ENCODE assay signal across 9 mouse cellular contexts in genomic region chr19:14588221-14589123, GRCm38 (mm10). TPM values are rescaled to one million over a fixed set of nuclear protein-coding genes. Genes with fewer than 3 reads are reported as not detected.
A peak's percentile ranks its signal among the peaks of the same experiment; 100 is the strongest.
DNase-seq lines count a peak whose midpoint lies in the region; ATAC-seq and TF ChIP-seq lines count a peak whose summit lies in the region.
"Had no signal": no experiment of that assay in that cellular context is flagged by ENCODE, and none has a peak within 500 bp of the region (broad histone marks: within the 10 kb centered on the region; RNA-seq: fewer than 3 reads in every experiment).

No protein-coding gene starts in this region.

- ATAC-seq in embryonic facial prominence, embryonic 11.5 days (replicated peaks; ENCODE audit: insufficient number of reproducible peaks, low FRiP score, low TSS enrichment, low read depth), result no peak
- peak; percentile 82 for ATAC-seq in kidney, embryonic 16.5 days (ENCODE audit: low FRiP score, low TSS enrichment)
- no peak for ATAC-seq in liver, postnatal 0 days
- ATAC-seq in erythroblast, adult 5-6 weeks (replicated peaks; ENCODE audit: low FRiP score, poor library complexity, severe bottlenecking), result no peak

- H3K36me3 ChIP-seq in embryonic facial prominence, embryonic 11.5 days (replicated peaks; ENCODE audit: control insufficient read depth, insufficient read depth, low read depth, low read length), result no peaks in the 10 kb centered on the region
- no peaks in the 10 kb centered on the region; the same call in 1 of the 2 replicates for H3K36me3 ChIP-seq in kidney, embryonic 16.5 days (ENCODE audit: insufficient read depth, low read length)
- 0 out of 2 replicates have a peak, but pooled peaks cover 9% of the 10 kb centered on the region for H3K36me3 ChIP-seq in liver, postnatal 0 days (replicated peaks; ENCODE audit: insufficient read depth, low read length)

- TF ChIP-seq CTCF in liver, postnatal 0 days (IDR thresholded peaks at IDR 0.05; ENCODE audit: low read depth), result no peak

- peak; percentile 45 for DNase-seq in retina, postnatal 1 day
- DNase-seq in retina, embryonic 14.5 days (ENCODE audit: low spot score), result no peak
- DNase-seq in embryonic facial prominence, embryonic 11.5 days (ENCODE audit: low spot score), result peak; percentile 56
- peak; percentile 48 for DNase-seq in thymus, postnatal 14 days
- DNase-seq in neural tube, embryonic 10.5 days (ENCODE audit: extremely low spot score, low spot score), result no peak
- DNase-seq in liver, postnatal 0 days, result no peak
- DNase-seq: liver had no signal

- no peak overlapping the region for H3K4me3 ChIP-seq in embryonic facial prominence, embryonic 11.5 days (ENCODE audit: low read depth, low read length)
- H3K4me3 ChIP-seq in kidney, embryonic 16.5 days (ENCODE audit: low read length), result no peak overlapping the region
- no peak overlapping the region for H3K4me3 ChIP-seq in liver, postnatal 0 days (ENCODE audit: low read depth, low read length)

- no peaks in the 10 kb centered on the region; the same call in 1 of the 2 replicates for H3K4me1 ChIP-seq in embryonic facial prominence, embryonic 11.5 days (ENCODE audit: control insufficient read depth, insufficient read depth, low read length)
- H3K4me1 ChIP-seq in kidney, embryonic 16.5 days (ENCODE audit: insufficient read depth, low read length), result peaks cover 47% of the 10 kb centered on the region
- H3K4me1 ChIP-seq in liver, postnatal 0 days (ENCODE audit: insufficient read depth), result peaks cover 12% of the 10 kb centered on the region; the same call in 1 of the 2 replicates

- no peak overlapping the region for H3K27ac ChIP-seq in embryonic facial prominence, embryonic 11.5 days (replicated peaks; ENCODE audit: low read depth, low read length)
- peak overlapping the region; percentile 68 for H3K27ac ChIP-seq in kidney, embryonic 16.5 days (ENCODE audit: low read length)
- no peak overlapping the region for H3K27ac ChIP-seq in liver, postnatal 0 days (ENCODE audit: low read depth)

- no peak for TF ChIP-seq EP300 in liver, postnatal 0 days (IDR thresholded peaks at IDR 0.05; ENCODE audit: low read depth)

- no peak overlapping the region for H3K9ac ChIP-seq in embryonic facial prominence, embryonic 11.5 days (replicated peaks; ENCODE audit: low read length)
- no peak overlapping the region; the same call in 1 of the 2 replicates for H3K9ac ChIP-seq in kidney, embryonic 16.5 days (replicated peaks; ENCODE audit: low read length)
- H3K9ac ChIP-seq in liver, postnatal 0 days (replicated peaks), result no peak overlapping the region

- H3K27me3 ChIP-seq in embryonic facial prominence, embryonic 11.5 days (ENCODE audit: control insufficient read depth, insufficient read depth, low read length), result no peaks in the 10 kb centered on the region
- no peaks in the 10 kb centered on the region for H3K27me3 ChIP-seq in kidney, embryonic 16.5 days (ENCODE audit: insufficient read depth, low read length)
- no peaks in the 10 kb centered on the region for H3K27me3 ChIP-seq in liver, postnatal 0 days (ENCODE audit: insufficient read depth, low read length)

- H3K9me3 ChIP-seq in embryonic facial prominence, embryonic 11.5 days (replicated peaks; ENCODE audit: control insufficient read depth, low read length), result no peaks in the 10 kb centered on the region
- H3K9me3 ChIP-seq in kidney, embryonic 16.5 days (ENCODE audit: low read length), result no peaks in the 10 kb centered on the region
- H3K9me3 ChIP-seq in liver, postnatal 0 days (ENCODE audit: low read length), result no peaks in the 10 kb centered on the region

- no peak overlapping the region for H3K4me2 ChIP-seq in embryonic facial prominence, embryonic 11.5 days (ENCODE audit: low read depth, low read length)
- H3K4me2 ChIP-seq in kidney, embryonic 16.5 days (replicated peaks; ENCODE audit: low read depth, low read length), result peak overlapping the region; percentile 8; the same call in 1 of the 2 replicates
- no peak overlapping the region for H3K4me2 ChIP-seq in liver, postnatal 0 days (ENCODE audit: low read depth, low read length)

- WGBS in embryonic facial prominence, embryonic 11.5 days, result 28% methylated on average over 3 of the region's 3 CpGs
- 25% methylated on average over 3 of the region's 3 CpGs for WGBS in kidney, embryonic 16.5 days
- WGBS in liver, postnatal 0 days (ENCODE audit: insufficient replicate concordance), result 41% methylated on average over 3 of the region's 3 CpGs

RNA-seq across cellular contexts. Expression of gene Tle4, which starts 9.4 kb away (rescaled TPM):
- 25.9 and 35.5 TPM in 2 replicates for polyA plus RNA-seq in embryonic facial prominence, embryonic 11.5 days (2014; fragmentation: Nextera tagmentation; extraction: Ambion mirVana)
- 13.4 and 14.6 TPM in 2 replicates for polyA plus RNA-seq in kidney, embryonic 16.5 days (2015; fragmentation: Nextera tagmentation; extraction: Ambion mirVana)
- 3.0 and 3.1 TPM in 2 replicates for polyA plus RNA-seq in liver, postnatal 0 days (2015; fragmentation: Nextera tagmentation; extraction: Ambion mirVana)
- 9.0 and 17.3 TPM in 2 replicates for total RNA-seq in erythroblast, adult 5-6 weeks (2015; ENCODE audit: low replicate concordance)
- total RNA-seq in erythroblast, adult 5-6 weeks (2017; ENCODE audit: low replicate concordance), result 5.3 and 6.4 TPM in 2 replicates

Comparison
In these comparisons a context has a peak if more than half of its experiments do, and no peak if none do; other contexts are left out.
1. DNase-seq: peak in retina, postnatal 1 day (single experiment), embryonic facial prominence, embryonic 11.5 days (single experiment) and thymus, postnatal 14 days (single experiment); none in retina, embryonic 14.5 days (single experiment), neural tube, embryonic 10.5 days (single experiment) and liver, postnatal 0 days (single experiment).